Mouse (Mus musculus): ENCODE data around the gene Slc17a4. TPM values are rescaled to one million over a fixed set of nuclear protein-coding genes. Genes with fewer than 3 reads are reported as not detected.

The Slc17a4 gene
- total and polyA plus RNA-seq, 2 experiments from 2014 or later = not detected

- Histone ChIP-seq H3K27ac (no peak overlapping the region), H3K4me3 (ENCODE audit: low read length) (no peak overlapping the region), H3K4me1 (ENCODE audit: insufficient read depth, low read length) (no peaks in the 10 kb centered on the region), H3K9ac (replicated peaks; ENCODE audit: low read length) (no peak overlapping the region), H3K9me3 (ENCODE audit: low read length) (no peaks in the 10 kb centered on the region), H3K27me3 (ENCODE audit: insufficient read depth, low read length) (no peaks in the 10 kb centered on the region), H3K4me2 (ENCODE audit: low read depth, low read length) (no peak overlapping the region), H3K36me3 (ENCODE audit: insufficient read depth, low read length) (no peaks in the 10 kb centered on the region)
- no peak for TF ChIP-seq CTCF (IDR thresholded peaks at IDR 0.05; ENCODE audit: low read depth)
- no peak for ATAC-seq
- 73% methylated on average over 9 of the region's 9 CpGs for WGBS
- no peak for DNase-seq (ENCODE audit: low spot score)
Observed at GRCm38 (mm10) chr13:23864711-23865110, 50.1 kb downstream of the Slc17a4 start.

DNA sequence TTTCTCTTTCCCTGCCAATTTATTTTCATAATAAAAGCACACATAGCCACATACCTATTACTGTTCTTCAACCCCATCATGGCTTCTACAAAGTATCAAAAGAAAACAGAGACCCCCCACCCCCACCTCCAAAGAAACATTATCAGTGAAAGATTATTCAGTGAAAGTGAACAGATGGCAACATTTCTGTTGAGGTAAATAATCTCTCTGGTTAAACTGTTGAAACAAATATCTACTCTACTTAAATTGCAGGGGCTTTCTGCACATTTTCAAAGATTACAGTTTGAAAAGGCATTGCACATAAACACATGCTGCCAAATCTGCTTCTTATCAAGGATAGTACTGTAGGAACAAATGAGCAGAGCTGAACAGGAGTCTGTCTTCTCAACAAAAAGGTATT is 53.0 kb downstream of the Slc17a4 start:
- no peak for TF ChIP-seq CTCF (IDR thresholded peaks at IDR 0.05; ENCODE audit: low read depth)
- no peak for ATAC-seq

DNA sequence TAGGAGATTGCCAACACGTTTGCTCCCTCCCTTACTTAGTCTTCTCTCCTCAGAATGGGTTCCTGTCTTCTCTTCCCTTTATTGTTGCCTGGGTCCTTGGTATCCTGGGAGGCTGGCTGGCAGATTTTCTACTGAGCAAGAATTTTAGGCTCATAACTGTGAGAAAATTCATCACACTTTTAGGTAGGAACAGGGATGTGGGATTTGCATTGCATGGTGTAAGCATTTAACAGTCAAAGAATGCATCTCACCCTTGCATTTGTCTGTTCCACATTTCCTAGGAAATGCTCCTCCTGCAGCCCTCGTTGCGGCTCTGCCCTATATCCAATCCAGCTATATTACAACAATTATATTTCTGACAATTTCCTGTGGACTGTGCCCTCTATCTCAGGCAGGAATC is 58.4 kb downstream of the Slc17a4 start:
- ATAC-seq (no peak), DNase-seq (ENCODE audit: low spot score) (no peak)
- H3K36me3 ChIP-seq (ENCODE audit: insufficient read depth, low read length) = no peaks in the 10 kb centered on the region
- WGBS = 54% methylated on average over 3 of the region's 3 CpGs
- H3K4me3 ChIP-seq (ENCODE audit: low read length) = no peak overlapping the region
- H3K4me1 ChIP-seq (ENCODE audit: insufficient read depth, low read length) = no peaks in the 10 kb centered on the region
- no peak overlapping the region for H3K9ac ChIP-seq (replicated peaks; ENCODE audit: low read length)
- H3K27ac ChIP-seq = no peak overlapping the region
- no peaks in the 10 kb centered on the region for H3K27me3 ChIP-seq (ENCODE audit: insufficient read depth, low read length)
- no peak for TF ChIP-seq CTCF (IDR thresholded peaks at IDR 0.05; ENCODE audit: low read depth)
- no peak overlapping the region for H3K4me2 ChIP-seq (ENCODE audit: low read depth, low read length)
- H3K9me3 ChIP-seq (ENCODE audit: low read length) = no peaks in the 10 kb centered on the region

More for the DNA sequence above, 53.0 kb downstream of the Slc17a4 start:
- H3K4me2 ChIP-seq (ENCODE audit: low read depth, low read length) = no peak overlapping the region
- no peaks in the 10 kb centered on the region for H3K27me3 ChIP-seq (ENCODE audit: insufficient read depth, low read length)
- no peaks in the 10 kb centered on the region for H3K4me1 ChIP-seq (ENCODE audit: insufficient read depth, low read length)
- H3K36me3 ChIP-seq (ENCODE audit: insufficient read depth, low read length) = no peaks in the 10 kb centered on the region
- H3K9ac ChIP-seq (replicated peaks; ENCODE audit: low read length) = no peak overlapping the region
- H3K9me3 ChIP-seq (ENCODE audit: low read length) = no peaks in the 10 kb centered on the region
- H3K4me3 ChIP-seq (ENCODE audit: low read length) = no peak overlapping the region
- DNase-seq (ENCODE audit: low spot score) = no peak
- no peak overlapping the region for H3K27ac ChIP-seq

- H3K36me3 ChIP-seq (ENCODE audit: insufficient read depth, low read length) = no peaks in the 10 kb centered on the region
- ATAC-seq (no peak), DNase-seq (ENCODE audit: low spot score) (no peak)
- no peak overlapping the region for H3K27ac ChIP-seq
- H3K4me3 ChIP-seq (ENCODE audit: low read length) = no peak overlapping the region
- no peaks in the 10 kb centered on the region for H3K4me1 ChIP-seq (ENCODE audit: insufficient read depth, low read length)
- H3K4me2 ChIP-seq (ENCODE audit: low read depth, low read length) = no peak overlapping the region
- no peak for TF ChIP-seq CTCF (IDR thresholded peaks at IDR 0.05; ENCODE audit: low read depth)
- no peaks in the 10 kb centered on the region for H3K9me3 ChIP-seq (ENCODE audit: low read length)
- H3K27me3 ChIP-seq (ENCODE audit: insufficient read depth, low read length) = no peaks in the 10 kb centered on the region
- WGBS = 86% methylated on average over 2 of the region's 2 CpGs
- H3K9ac ChIP-seq (replicated peaks; ENCODE audit: low read length) = no peak overlapping the region
Observed at GRCm38 (mm10) chr13:23849299-23849698, 65.5 kb downstream of the Slc17a4 start.

Small RNAs within 50 kb of the gene (microRNA-seq; reads per million reads assigned to microRNA genes)
- 0 reads per million in 2 experiments for gene Gm44344

Other genes with a start within 250 kb of the Slc17a4 start
- 63.3 and 98.5 TPM in 2 replicates for gene Hist1h2ac, start 231.1 kb downstream of the Slc17a4 start, total RNA-seq (2014; rRNA removed)
- gene Hist1h2ac, start 231.1 kb downstream of the Slc17a4 start, polyA plus RNA-seq (2015; fragmentation: Nextera tagmentation; extraction: Ambion mirVana) = 0.30 and 0.38 TPM in 2 replicates
- 189 and 295 TPM in 2 replicates for gene Hist1h2bc, start 230.8 kb downstream of the Slc17a4 start, total RNA-seq (2014; rRNA removed)
- 36.1 and 46.1 TPM in 2 replicates for gene Hist1h2bc, start 230.8 kb downstream of the Slc17a4 start, polyA plus RNA-seq (2015; fragmentation: Nextera tagmentation; extraction: Ambion mirVana)
- gene Hist1h1t, start 219.2 kb downstream of the Slc17a4 start, total RNA-seq (2014; rRNA removed) = 1.1 and 1.6 TPM in 2 replicates
- not detected in 2 replicates for gene Hist1h1t, start 219.2 kb downstream of the Slc17a4 start, polyA plus RNA-seq (2015; fragmentation: Nextera tagmentation; extraction: Ambion mirVana)
- 1,149 and 1,400 TPM in 2 replicates for gene Hist1h4c, start 216.6 kb downstream of the Slc17a4 start, total RNA-seq (2014; rRNA removed)
- 4.0 and 4.6 TPM in 2 replicates for gene Hist1h4c, start 216.6 kb downstream of the Slc17a4 start, polyA plus RNA-seq (2015; fragmentation: Nextera tagmentation; extraction: Ambion mirVana)
- gene Hfe, start 204.2 kb downstream of the Slc17a4 start, total RNA-seq (2014; rRNA removed) = 3.2 and 11.1 TPM in 2 replicates
- 7.9 and 8.6 TPM in 2 replicates for gene Hfe, start 204.2 kb downstream of the Slc17a4 start, polyA plus RNA-seq (2015; fragmentation: Nextera tagmentation; extraction: Ambion mirVana)
- 508 and 626 TPM in 2 replicates for gene Hist1h1c, start 176.2 kb downstream of the Slc17a4 start, total RNA-seq (2014; rRNA removed)
- 31.4 and 35.4 TPM in 2 replicates for gene Hist1h1c, start 176.2 kb downstream of the Slc17a4 start, polyA plus RNA-seq (2015; fragmentation: Nextera tagmentation; extraction: Ambion mirVana)
- gene Hist1h3c, start 169.4 kb downstream of the Slc17a4 start, total RNA-seq (2014; rRNA removed) = 1,362 and 1,480 TPM in 2 replicates
- 1.6 and 2.1 TPM in 2 replicates for gene Hist1h3c, start 169.4 kb downstream of the Slc17a4 start, polyA plus RNA-seq (2015; fragmentation: Nextera tagmentation; extraction: Ambion mirVana)
- gene Hist1h2bb, start 168.3 kb downstream of the Slc17a4 start, total RNA-seq (2014; rRNA removed) = 1,454 and 1,759 TPM in 2 replicates
- 0.49 and 0.55 TPM in 2 replicates for gene Hist1h2bb, start 168.3 kb downstream of the Slc17a4 start, polyA plus RNA-seq (2015; fragmentation: Nextera tagmentation; extraction: Ambion mirVana)
- gene Hist1h2ab, start 163.9 kb downstream of the Slc17a4 start, total RNA-seq (2014; rRNA removed) = 349 and 438 TPM in 2 replicates
- gene Hist1h2ab, start 163.9 kb downstream of the Slc17a4 start, polyA plus RNA-seq (2015; fragmentation: Nextera tagmentation; extraction: Ambion mirVana) = 7.4 and 10.4 TPM in 2 replicates
- gene Hist1h3b, start 162.7 kb downstream of the Slc17a4 start, total RNA-seq (2014; rRNA removed) = 956 and 1,079 TPM in 2 replicates
- 2.6 and 3.2 TPM in 2 replicates for gene Hist1h3b, start 162.7 kb downstream of the Slc17a4 start, polyA plus RNA-seq (2015; fragmentation: Nextera tagmentation; extraction: Ambion mirVana)
- 334 and 514 TPM in 2 replicates for gene Hist1h4b, start 158.0 kb downstream of the Slc17a4 start, total RNA-seq (2014; rRNA removed)
- 1.3 and 2.8 TPM in 2 replicates for gene Hist1h4b, start 158.0 kb downstream of the Slc17a4 start, polyA plus RNA-seq (2015; fragmentation: Nextera tagmentation; extraction: Ambion mirVana)
- 789 and 958 TPM in 2 replicates for gene Hist1h4a, start 153.8 kb downstream of the Slc17a4 start, total RNA-seq (2014; rRNA removed)
- 0.53 TPM in 1 of 2 replicates, not detected in the other for gene Hist1h4a, start 153.8 kb downstream of the Slc17a4 start, polyA plus RNA-seq (2015; fragmentation: Nextera tagmentation; extraction: Ambion mirVana)
- 2,055 and 2,536 TPM in 2 replicates for gene Hist1h3a, start 152.6 kb downstream of the Slc17a4 start, total RNA-seq (2014; rRNA removed)
- 1.5 and 2.1 TPM in 2 replicates for gene Hist1h3a, start 152.6 kb downstream of the Slc17a4 start, polyA plus RNA-seq (2015; fragmentation: Nextera tagmentation; extraction: Ambion mirVana)
- gene Hist1h1a, start 151.3 kb downstream of the Slc17a4 start, total RNA-seq (2014; rRNA removed) = 223 and 241 TPM in 2 replicates
- 0.59 and 0.61 TPM in 2 replicates for gene Hist1h1a, start 151.3 kb downstream of the Slc17a4 start, polyA plus RNA-seq (2015; fragmentation: Nextera tagmentation; extraction: Ambion mirVana)
- not detected in 2 replicates for gene Trim38, start 145.1 kb downstream of the Slc17a4 start, total RNA-seq (2014; rRNA removed)
- gene Trim38, start 145.1 kb downstream of the Slc17a4 start, polyA plus RNA-seq (2015; fragmentation: Nextera tagmentation; extraction: Ambion mirVana) = not detected in 2 replicates
- gene Slc17a2, start 108.0 kb downstream of the Slc17a4 start, total RNA-seq (2014; rRNA removed) = not detected in 2 replicates
- gene Slc17a2, start 108.0 kb downstream of the Slc17a4 start, polyA plus RNA-seq (2015; fragmentation: Nextera tagmentation; extraction: Ambion mirVana) = 0.10 TPM in 1 of 2 replicates, not detected in the other
- not detected in 2 replicates for gene Slc17a3, start 75.6 kb downstream of the Slc17a4 start, total RNA-seq (2014; rRNA removed)
- not detected in 2 replicates for gene Slc17a3, start 75.6 kb downstream of the Slc17a4 start, polyA plus RNA-seq (2015; fragmentation: Nextera tagmentation; extraction: Ambion mirVana)
- not detected in 2 replicates for gene Slc17a1, start 47.3 kb downstream of the Slc17a4 start, total RNA-seq (2014; rRNA removed)
- not detected in 2 replicates for gene Slc17a1, start 47.3 kb downstream of the Slc17a4 start, polyA plus RNA-seq (2015; fragmentation: Nextera tagmentation; extraction: Ambion mirVana)
- not detected in 2 replicates for gene Hist1h2ba, start 19.1 kb upstream of the Slc17a4 start, total RNA-seq (2014; rRNA removed)
- gene Hist1h2ba, start 19.1 kb upstream of the Slc17a4 start, polyA plus RNA-seq (2015; fragmentation: Nextera tagmentation; extraction: Ambion mirVana) = not detected in 2 replicates
- not detected in 2 replicates for gene Hist1h2aa, start 19.5 kb upstream of the Slc17a4 start, total RNA-seq (2014; rRNA removed)
- gene Hist1h2aa, start 19.5 kb upstream of the Slc17a4 start, polyA plus RNA-seq (2015; fragmentation: Nextera tagmentation; extraction: Ambion mirVana) = not detected in 2 replicates
- gene Scgn, start 76.2 kb upstream of the Slc17a4 start, total RNA-seq (2014; rRNA removed) = 0.42 TPM in 1 of 2 replicates, not detected in the other
- 1.1 and 1.2 TPM in 2 replicates for gene Scgn, start 76.2 kb upstream of the Slc17a4 start, polyA plus RNA-seq (2015; fragmentation: Nextera tagmentation; extraction: Ambion mirVana)